ENCODE assay signal across 19 mouse cellular contexts in genomic region chr12:92186448-92187132, GRCm38 (mm10).
DNase-seq lines count a peak whose midpoint lies in the region; ATAC-seq and TF ChIP-seq lines count a peak whose summit lies in the region.
"Had no signal": no experiment of that assay in that cellular context is flagged by ENCODE, and none has a peak within 500 bp of the region (broad histone marks: within the 10 kb centered on the region; RNA-seq: fewer than 3 reads in every experiment).

No protein-coding gene starts in this region.

- H3K9me3 ChIP-seq in stomach, embryonic 16.5 days (replicated peaks; ENCODE audit: control insufficient read depth, low read length) = no peaks in the 10 kb centered on the region
- no peaks in the 10 kb centered on the region for H3K9me3 ChIP-seq in stomach, postnatal 0 days (ENCODE audit: control insufficient read depth, low read length)
- H3K9me3 ChIP-seq in kidney, postnatal 0 days (replicated peaks; ENCODE audit: low read length) = no peaks in the 10 kb centered on the region
- H3K9me3 ChIP-seq in heart, embryonic 11.5 days (replicated peaks; ENCODE audit: control insufficient read depth, low read length) = no peaks in the 10 kb centered on the region
- H3K9me3 ChIP-seq: hindbrain, embryonic 15.5 days; limb, embryonic 10.5 days had no signal

- H3K36me3 ChIP-seq in kidney, adult 2 months (ENCODE audit: control insufficient read depth, insufficient read depth, low read length) = no peaks in the 10 kb centered on the region
- no peaks in the 10 kb centered on the region for H3K36me3 ChIP-seq in stomach, embryonic 16.5 days (ENCODE audit: control insufficient read depth, insufficient read depth, low read length)
- H3K36me3 ChIP-seq in stomach, postnatal 0 days (ENCODE audit: control insufficient read depth, insufficient read depth, low read length) = no peaks in the 10 kb centered on the region
- H3K36me3 ChIP-seq in kidney, postnatal 0 days (ENCODE audit: insufficient read depth, low read length) = no peaks in the 10 kb centered on the region
- H3K36me3 ChIP-seq in heart, embryonic 11.5 days (ENCODE audit: control insufficient read depth, insufficient read depth, low read length) = no peaks in the 10 kb centered on the region
- H3K36me3 ChIP-seq: hindbrain, embryonic 15.5 days; limb, embryonic 10.5 days had no signal

- no peak overlapping the region for H3K9ac ChIP-seq in stomach, embryonic 16.5 days (ENCODE audit: low read length)
- no peak overlapping the region for H3K9ac ChIP-seq in stomach, postnatal 0 days (ENCODE audit: low read length)
- no peak overlapping the region for H3K9ac ChIP-seq in kidney, postnatal 0 days (ENCODE audit: low read depth, low read length)
- H3K9ac ChIP-seq in heart, embryonic 11.5 days (ENCODE audit: low read depth, low read length) = no peak overlapping the region
- H3K9ac ChIP-seq: hindbrain, embryonic 15.5 days; lung, embryonic 14.5 days had no signal

- TF ChIP-seq POLR2A in kidney, adult 2 months (IDR thresholded peaks at IDR 0.05; ENCODE audit: low read depth, low read length) = no peak

- no peak for TF ChIP-seq EP300 in stomach, postnatal 0 days (optimal IDR thresholded peaks at IDR 0.05)

- no peaks in the 10 kb centered on the region for H3K27me3 ChIP-seq in kidney, adult 2 months (replicated peaks; ENCODE audit: control insufficient read depth, insufficient read depth, low read length)
- no peaks in the 10 kb centered on the region for H3K27me3 ChIP-seq in stomach, embryonic 16.5 days (ENCODE audit: control insufficient read depth, insufficient read depth, low read length)
- no peaks in the 10 kb centered on the region for H3K27me3 ChIP-seq in stomach, postnatal 0 days (ENCODE audit: control insufficient read depth, insufficient read depth, low read length)
- H3K27me3 ChIP-seq in kidney, postnatal 0 days (ENCODE audit: insufficient read depth, low read length) = no peaks in the 10 kb centered on the region
- no peaks in the 10 kb centered on the region for H3K27me3 ChIP-seq in heart, embryonic 11.5 days (ENCODE audit: control insufficient read depth, insufficient read depth, low read length)
- H3K27me3 ChIP-seq: hindbrain, embryonic 15.5 days had no signal

- H3K4me2 ChIP-seq in stomach, embryonic 16.5 days (ENCODE audit: low read depth, low read length) = no peak overlapping the region
- no peak overlapping the region for H3K4me2 ChIP-seq in stomach, postnatal 0 days (replicated peaks; ENCODE audit: low read depth)
- no peak overlapping the region for H3K4me2 ChIP-seq in kidney, postnatal 0 days (ENCODE audit: low read length)
- H3K4me2 ChIP-seq in heart, embryonic 11.5 days = no peak overlapping the region
- H3K4me2 ChIP-seq: hindbrain, embryonic 15.5 days; liver, embryonic 11.5 days; lung, embryonic 14.5 days had no signal

- peak; percentile 58; the same call in 1 of the 2 replicates for ATAC-seq in stomach, embryonic 16.5 days (ENCODE audit: insufficient read depth, low FRiP score)
- ATAC-seq in stomach, postnatal 0 days (ENCODE audit: low FRiP score, low TSS enrichment) = no peak; the same call in 1 of the 2 replicates
- no peak; the same call in 1 of the 2 replicates for ATAC-seq in kidney, postnatal 0 days (replicated peaks; ENCODE audit: low FRiP score, low read depth)
- ATAC-seq in heart, embryonic 11.5 days (replicated peaks; ENCODE audit: insufficient number of reproducible peaks, low FRiP score, low TSS enrichment) = no peak
- ATAC-seq: midbrain, embryonic 16.5 days had no signal

- no peak overlapping the region for H3K27ac ChIP-seq in kidney, adult 2 months (ENCODE audit: insufficient read depth, low read depth, low read length)
- H3K27ac ChIP-seq in stomach, embryonic 16.5 days (ENCODE audit: low read length) = no peak overlapping the region
- H3K27ac ChIP-seq in stomach, postnatal 0 days (replicated peaks) = no peak overlapping the region
- no peak overlapping the region for H3K27ac ChIP-seq in kidney, postnatal 0 days
- H3K27ac ChIP-seq in heart, embryonic 11.5 days (ENCODE audit: low read depth, low read length) = no peak overlapping the region
- H3K27ac ChIP-seq: hindbrain, embryonic 15.5 days; limb, embryonic 10.5 days had no signal

- H3K4me3 ChIP-seq in kidney, adult 2 months (ENCODE audit: insufficient read depth, low read depth, low read length) = no peak overlapping the region
- no peak overlapping the region for H3K4me3 ChIP-seq in stomach, embryonic 16.5 days (replicated peaks; ENCODE audit: low read length)
- no peak overlapping the region for H3K4me3 ChIP-seq in stomach, postnatal 0 days (ENCODE audit: low read depth, low read length)
- no peak overlapping the region for H3K4me3 ChIP-seq in kidney, postnatal 0 days (replicated peaks; ENCODE audit: low read depth, low read length)
- no peak overlapping the region for H3K4me3 ChIP-seq in heart, embryonic 11.5 days (ENCODE audit: low read depth, low read length)
- H3K4me3 ChIP-seq: hindbrain, embryonic 15.5 days; limb, embryonic 10.5 days had no signal

- WGBS in kidney, adult 2 months = 48% methylated on average over 6 of the region's 6 CpGs
- WGBS in stomach, embryonic 16.5 days = 49% methylated on average over 6 of the region's 6 CpGs
- 44% methylated on average over 6 of the region's 6 CpGs for WGBS in stomach, postnatal 0 days
- WGBS in kidney, postnatal 0 days = 29% methylated on average over 6 of the region's 6 CpGs
- WGBS in heart, embryonic 11.5 days (ENCODE audit: insufficient replicate concordance) = 81% methylated on average over 6 of the region's 6 CpGs

- DNase-seq in kidney, adult 2 months = peak; percentile 30
- DNase-seq in kidney, adult 11 months = no peak
- DNase-seq in stomach, postnatal 0 days (ENCODE audit: low spot score) = no peak
- peak; percentile 95 for DNase-seq in kidney, postnatal 0 days (ENCODE audit: low spot score)
- no peak for DNase-seq in gastrocnemius, postnatal 14 days
- DNase-seq: adrenal gland, adult 2 months; cerebellum, adult 9-11 months; gastrocnemius, postnatal 10 days; heart, adult 18-20 months; heart, postnatal 36 days; lung, embryonic 14.5 days; lung, postnatal 36 days; thymus, adult 2 months had no signal

- no peaks in the 10 kb centered on the region for H3K4me1 ChIP-seq in kidney, adult 2 months (ENCODE audit: control insufficient read depth, insufficient read depth, low read length)
- no peaks in the 10 kb centered on the region for H3K4me1 ChIP-seq in stomach, embryonic 16.5 days (ENCODE audit: control insufficient read depth, insufficient read depth, low read length)
- no peaks in the 10 kb centered on the region for H3K4me1 ChIP-seq in stomach, postnatal 0 days (replicated peaks; ENCODE audit: control insufficient read depth, insufficient read depth)
- no peaks in the 10 kb centered on the region for H3K4me1 ChIP-seq in kidney, postnatal 0 days (replicated peaks; ENCODE audit: insufficient read depth, low read length)
- H3K4me1 ChIP-seq in heart, embryonic 11.5 days (ENCODE audit: control insufficient read depth, insufficient read depth, low read length) = no peaks in the 10 kb centered on the region
- H3K4me1 ChIP-seq: hindbrain, embryonic 15.5 days; limb, embryonic 10.5 days had no signal

- intact Hi-C loops in gastrocnemius, postnatal 14 days (cut with DNase I; ENCODE audit: low total_unique reads) = no loop called here

- TF ChIP-seq CTCF in kidney, adult 2 months (conservative IDR thresholded peaks at IDR 0.05; ENCODE audit: insufficient read depth, insufficient read length, low read depth, low read length) = no peak
- no peak for TF ChIP-seq CTCF in stomach, postnatal 0 days (IDR thresholded peaks at IDR 0.05; ENCODE audit: low read depth)
- no peak for TF ChIP-seq CTCF in kidney, postnatal 0 days (IDR thresholded peaks at IDR 0.05; ENCODE audit: low read depth)

Comparison
In these comparisons a context has a peak if more than half of its experiments do, and no peak if none do; other contexts are left out.
1. DNase-seq: peak in kidney, adult 2 months (single experiment) and kidney, postnatal 0 days (single experiment); none in kidney, adult 11 months (single experiment), stomach, postnatal 0 days (single experiment) and gastrocnemius, postnatal 14 days (single experiment).